Mouse (Mus musculus): ENCODE measurements around the gene Tmem82. TPM values are rescaled to one million over a fixed set of nuclear protein-coding genes. Genes with fewer than 3 reads are reported as not detected.

The Tmem82 gene
- total RNA-seq, 2 experiments from 2014 or later: 0.61 to 3.2 TPM

DNA sequence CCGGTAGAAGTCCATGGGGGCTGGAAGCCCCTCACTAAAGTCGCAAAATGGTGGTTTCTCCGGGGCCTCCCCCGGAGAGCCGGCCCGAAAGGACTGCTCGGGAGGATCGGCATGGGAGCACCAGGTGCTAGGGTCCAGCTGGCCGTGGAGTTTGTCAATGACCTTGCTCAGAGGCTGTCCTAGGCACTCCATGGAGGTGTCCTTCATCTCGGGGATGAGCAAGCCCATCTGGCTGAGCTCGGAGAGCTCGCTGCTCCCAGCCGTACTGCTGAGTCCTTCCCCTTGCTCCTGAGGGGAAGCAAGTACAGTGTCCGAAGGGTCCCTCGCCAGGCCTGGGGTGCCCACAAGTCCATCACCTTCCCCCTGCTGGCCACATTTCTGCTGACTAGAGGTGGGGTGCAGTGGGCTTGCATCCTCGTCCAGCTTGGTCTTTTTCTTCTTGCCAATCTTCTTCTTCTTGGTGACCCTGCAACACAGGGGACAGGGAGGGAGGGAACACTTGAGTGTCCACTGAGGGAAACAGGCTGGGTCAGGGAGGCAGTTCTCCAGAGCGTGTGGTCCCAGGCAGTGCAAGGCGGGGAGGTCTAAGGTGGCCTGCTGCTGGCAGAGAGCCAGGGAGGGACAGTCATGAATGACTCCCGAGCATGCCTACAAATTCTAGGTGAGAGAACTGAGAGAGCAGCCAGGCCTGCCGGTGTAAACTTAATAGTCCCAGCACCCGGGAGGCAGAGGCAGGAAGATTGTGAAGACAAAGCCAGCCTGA lies 13.9 kb upstream of the Tmem82 start:
- TF ChIP-seq CTCF (IDR thresholded peaks at IDR 0.05): no peak
- H3K4me3 ChIP-seq: no peak overlapping the region
- intact Hi-C loops (cut with DNase I): no loop called here
- H3K27ac ChIP-seq: no peak overlapping the region
- no peak for DNase-seq

DNA sequence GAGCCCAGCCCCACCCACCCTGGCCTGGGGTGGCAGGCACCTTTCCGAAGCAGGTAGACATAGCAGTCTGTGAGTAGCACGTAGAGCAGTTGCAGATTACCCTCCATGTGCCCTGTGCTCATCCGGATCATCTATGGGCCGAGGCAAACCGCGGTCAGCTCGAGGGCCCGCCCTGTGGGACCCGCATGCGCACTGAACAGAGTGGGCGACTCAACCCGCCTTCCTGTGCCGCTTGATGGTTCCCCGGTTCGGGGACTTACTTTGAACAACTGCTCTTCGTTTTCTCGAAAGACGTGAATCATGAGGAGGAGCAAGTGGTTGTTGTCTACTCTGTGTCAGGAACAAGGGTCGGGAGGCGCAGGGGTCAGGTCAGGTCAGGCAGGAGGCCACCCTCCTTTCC lies 12.8 kb upstream of the Tmem82 start:
- intact Hi-C loops (cut with DNase I): no loop called here
- DNase-seq: no peak
- Histone ChIP-seq H3K4me3 (no peak overlapping the region), H3K27ac (no peak overlapping the region)
- TF ChIP-seq CTCF (IDR thresholded peaks at IDR 0.05): no peak

DNA sequence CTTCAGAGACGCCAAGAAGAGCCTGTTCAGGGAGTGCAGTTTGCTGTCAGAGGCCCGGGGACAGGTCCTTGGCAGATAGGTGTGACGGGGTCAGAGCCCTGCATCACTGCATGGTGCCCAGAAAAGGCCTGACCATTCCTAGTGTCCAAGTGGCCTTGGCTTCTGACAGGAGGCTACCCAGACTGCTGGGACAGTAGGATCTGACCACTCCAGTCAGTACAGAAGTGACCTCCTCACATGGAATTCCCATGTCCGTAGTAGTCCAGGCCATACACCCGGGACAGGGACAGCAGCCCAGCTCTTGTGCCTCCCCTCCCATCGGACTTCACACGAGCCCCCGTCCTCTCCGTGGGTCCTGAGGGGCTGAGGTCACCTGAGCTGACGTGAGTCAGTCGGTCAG lies 11.6 kb upstream of the Tmem82 start:
- DNase-seq: no peak
- H3K4me3 ChIP-seq: no peak overlapping the region
- intact Hi-C loops (cut with DNase I): no loop called here
- no peak overlapping the region for H3K27ac ChIP-seq
- no peak for TF ChIP-seq CTCF (IDR thresholded peaks at IDR 0.05)

DNA sequence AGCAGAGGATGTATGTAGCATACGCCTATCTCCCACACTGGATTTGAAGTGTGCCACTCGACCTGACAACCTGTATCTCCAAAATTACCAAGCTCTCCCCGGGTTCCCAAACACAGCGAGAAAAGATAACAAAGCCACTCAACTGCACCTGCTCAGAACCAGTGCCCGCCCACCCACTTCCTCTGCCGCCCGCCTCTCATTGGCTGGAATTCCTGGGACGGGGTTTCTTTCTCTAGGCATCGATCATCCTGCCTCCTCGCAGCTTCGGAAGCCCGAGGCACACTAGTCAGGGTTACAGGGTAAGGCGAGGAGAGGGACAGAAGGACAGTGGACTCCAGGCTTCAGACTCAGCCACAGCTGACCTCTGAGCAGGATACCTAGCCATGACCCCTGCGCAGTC lies 10.2 kb upstream of the Tmem82 start:
- Histone ChIP-seq H3K4me3 (no peak overlapping the region), H3K27ac (no peak overlapping the region)
- no peak for TF ChIP-seq CTCF (IDR thresholded peaks at IDR 0.05)
- intact Hi-C loops (cut with DNase I): no loop called here
- DNase-seq: no peak

DNA sequence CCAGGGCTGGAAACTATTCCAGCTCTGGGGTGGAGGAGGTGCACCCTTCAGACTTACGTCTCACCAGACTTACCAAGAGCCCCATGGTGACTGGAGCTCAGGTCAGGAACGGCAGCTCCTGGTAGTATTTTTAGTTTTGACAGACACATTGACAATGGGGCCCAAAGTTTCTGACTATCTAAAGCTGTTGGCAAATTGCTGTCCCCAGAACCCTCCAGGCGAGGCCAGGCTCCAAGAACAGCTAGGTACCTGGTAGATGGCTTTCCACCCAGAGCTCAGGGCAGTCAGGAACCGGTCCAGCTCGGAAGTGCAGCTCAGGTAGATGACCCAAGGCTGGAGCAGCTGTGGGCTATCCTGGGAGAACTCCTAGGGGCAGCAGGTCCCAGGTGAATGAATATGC lies 9.1 kb upstream of the Tmem82 start:
- Histone ChIP-seq H3K27ac (no peak overlapping the region), H3K4me3 (no peak overlapping the region)
- intact Hi-C loops (cut with DNase I): no loop called here
- no peak for TF ChIP-seq CTCF (IDR thresholded peaks at IDR 0.05)
- no peak for DNase-seq

DNA sequence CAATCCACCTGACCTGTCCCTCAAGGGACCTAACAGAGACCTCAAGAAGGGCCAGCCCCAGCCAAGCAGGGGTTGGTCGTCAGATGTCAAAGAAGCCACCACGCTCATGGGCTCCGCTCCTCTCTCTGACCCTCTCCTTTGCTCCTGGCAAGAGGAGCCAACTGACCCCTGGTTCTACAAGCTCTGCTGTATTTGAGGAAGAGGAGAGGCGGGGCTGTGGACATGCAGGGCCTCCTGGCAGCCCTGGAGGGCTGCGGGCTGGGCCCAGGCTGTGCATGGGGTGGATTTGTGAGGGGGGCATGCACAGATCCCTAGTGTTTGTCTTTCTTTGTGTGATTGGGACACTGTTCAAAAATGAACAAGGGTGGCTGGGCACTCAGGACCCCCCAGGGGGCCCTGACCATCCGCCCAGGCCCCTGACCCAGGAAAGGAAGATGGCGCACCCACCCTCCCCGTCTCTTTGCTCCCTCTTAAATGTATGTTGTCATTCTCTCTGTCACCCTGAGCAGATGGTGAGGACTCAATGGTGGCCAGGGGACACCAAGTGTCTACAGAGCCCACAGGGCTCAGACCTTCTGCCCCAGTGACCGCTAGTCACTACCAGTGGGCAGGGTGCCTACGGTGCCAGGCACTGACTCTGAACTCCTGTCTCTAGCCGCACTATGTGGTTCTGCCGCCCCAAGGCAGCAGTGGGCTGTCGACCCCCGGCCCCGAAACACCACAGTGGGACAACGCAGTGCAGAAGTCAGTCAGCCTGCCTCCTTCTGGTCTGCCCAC lies 7.5 kb upstream of the Tmem82 start:
- Histone ChIP-seq H3K27ac (no peak overlapping the region), H3K4me3 (no peak overlapping the region)
- DNase-seq: no peak
- intact Hi-C loops (cut with DNase I): no loop called here
- no peak for TF ChIP-seq CTCF (IDR thresholded peaks at IDR 0.05)

DNA sequence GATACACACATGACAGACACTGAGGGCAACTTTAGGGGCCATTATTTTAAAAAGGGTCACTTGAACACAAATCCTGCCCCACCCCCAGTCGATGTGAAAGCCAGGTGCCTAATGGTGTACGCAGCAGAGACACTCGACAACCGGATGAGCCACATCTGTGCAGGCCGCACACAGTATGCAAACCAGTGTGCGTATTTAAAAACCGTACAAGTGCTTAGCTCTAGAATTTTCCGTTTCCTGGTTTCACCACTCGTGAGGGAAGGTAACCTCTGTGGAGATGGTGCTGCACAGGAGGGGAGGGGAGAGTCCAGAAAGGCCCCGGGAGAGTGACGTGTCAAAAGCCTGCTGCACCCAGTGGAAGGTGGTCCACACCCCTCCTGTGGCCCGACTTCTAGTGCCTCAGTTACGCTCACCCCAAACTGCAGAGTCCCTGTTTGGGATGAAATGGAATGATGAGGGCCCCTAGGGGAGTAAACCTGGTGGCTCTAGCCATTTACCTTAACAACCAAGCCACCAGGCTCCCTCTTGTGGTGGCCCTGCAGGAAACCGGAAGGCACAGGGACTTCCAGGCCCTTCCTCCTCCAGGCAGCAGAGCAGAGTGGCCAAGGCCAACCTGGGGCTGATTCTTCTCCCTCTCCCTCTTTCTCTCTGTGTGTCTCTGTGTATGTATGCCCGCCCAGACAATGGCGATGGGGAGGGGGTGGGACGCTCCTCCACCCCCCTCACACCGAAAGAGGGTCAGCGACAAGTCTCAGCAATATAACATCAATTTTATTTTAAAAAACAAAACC lies 6.7 kb upstream of the Tmem82 start:
- intact Hi-C loops (cut with DNase I): no loop called here
- peak overlapping the region; percentile 90 for H3K27ac ChIP-seq
- DNase-seq: no peak
- peak; percentile 60 for TF ChIP-seq CTCF (IDR thresholded peaks at IDR 0.05)
- H3K4me3 ChIP-seq: no peak overlapping the region

DNA sequence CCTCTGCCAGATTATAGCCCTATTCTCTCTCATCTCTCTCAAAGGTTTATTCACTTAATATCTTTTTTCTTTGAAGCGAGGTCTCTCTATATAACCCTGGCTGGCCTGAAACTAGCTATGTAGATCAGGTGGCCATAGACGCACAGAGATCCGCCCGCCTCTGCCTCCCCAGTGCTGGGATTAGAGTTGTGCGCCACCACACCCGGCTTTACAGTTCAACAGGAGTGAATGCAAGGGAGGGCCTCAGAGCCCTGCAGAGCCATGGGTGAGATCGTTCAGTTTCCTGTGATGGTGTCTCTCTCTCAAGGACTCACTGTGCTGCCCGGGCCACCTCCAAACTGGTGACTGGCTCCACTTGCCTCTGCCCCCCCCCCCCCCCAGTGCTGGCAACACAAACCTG lies 5.7 kb upstream of the Tmem82 start:
- intact Hi-C loops (cut with DNase I): no loop called here
- DNase-seq: no peak
- peak overlapping the region; percentile 90 for H3K27ac ChIP-seq
- TF ChIP-seq CTCF (IDR thresholded peaks at IDR 0.05): no peak
- no peak overlapping the region for H3K4me3 ChIP-seq

DNA sequence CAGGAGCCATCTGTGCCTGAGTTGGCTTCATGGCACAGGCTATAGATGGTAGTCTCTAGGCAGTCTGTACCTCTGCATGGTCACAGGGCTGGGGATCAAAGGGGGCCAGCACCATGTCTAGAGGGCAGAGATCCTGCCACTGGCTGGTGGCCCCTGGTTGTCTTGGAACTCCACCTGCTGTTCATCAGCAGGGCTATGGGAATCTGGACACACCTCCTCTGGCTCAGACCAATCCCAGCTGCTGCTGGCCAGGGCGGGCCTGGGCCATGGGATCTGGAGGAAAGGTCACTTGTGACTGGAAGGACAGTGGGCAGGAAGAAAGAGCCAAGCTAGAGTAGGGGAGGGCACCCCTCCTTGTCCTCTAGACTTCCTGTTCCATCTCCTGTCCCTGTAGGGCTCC lies 5.2 kb upstream of the Tmem82 start, which contains the start of gene Slc25a34:
Gene Slc25a34, minus strand, starts transcription at position 156 of the 400 bp plus-strand sequence.
- intact Hi-C loops (cut with DNase I): loop anchor here (2.0 kb wide), 1 partner anchor 13 kb away; no protein-coding TSS in a partner anchor

DNA sequence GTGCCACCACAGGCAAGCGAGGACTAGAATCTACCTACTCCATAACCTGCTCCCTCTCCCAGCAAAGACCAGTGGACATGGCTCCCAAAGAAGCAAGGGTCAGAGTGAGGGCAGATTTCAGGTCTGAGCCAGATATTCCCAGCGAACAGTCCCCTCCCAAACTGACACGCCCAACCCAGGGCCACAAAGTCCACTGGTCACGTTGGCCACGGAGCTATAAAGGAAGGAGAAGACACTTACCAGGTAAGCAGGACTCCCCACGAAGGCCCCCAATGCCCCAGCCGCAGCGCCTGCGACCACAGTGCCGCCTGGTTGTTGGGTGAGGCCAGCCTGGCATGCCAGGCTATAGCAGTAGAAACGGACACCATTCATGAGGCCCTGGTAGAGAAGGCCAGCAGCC lies 4.6 kb upstream of the Tmem82 start:
- Histone ChIP-seq H3K27ac (peak overlapping the region; percentile 90), H3K4me3 (peak overlapping the region; percentile 69)
- intact Hi-C loops (cut with DNase I): loop anchor here (2.0 kb wide), 1 partner anchor 14 kb away; no protein-coding TSS in a partner anchor
- no peak for DNase-seq
- no peak for TF ChIP-seq CTCF (IDR thresholded peaks at IDR 0.05)

More for the DNA sequence above, 5.2 kb upstream of the Tmem82 start, which contains the start of gene Slc25a34:
- Histone ChIP-seq H3K27ac (peak within 1 kb of the TSS; percentile 90), H3K4me3 (peak within 1 kb of the TSS; percentile 69)
- peak; percentile 88 for DNase-seq
- TF ChIP-seq CTCF (IDR thresholded peaks at IDR 0.05): 0 out of 2 replicates have a peak, but pooled peaks have one; percentile 6

DNA sequence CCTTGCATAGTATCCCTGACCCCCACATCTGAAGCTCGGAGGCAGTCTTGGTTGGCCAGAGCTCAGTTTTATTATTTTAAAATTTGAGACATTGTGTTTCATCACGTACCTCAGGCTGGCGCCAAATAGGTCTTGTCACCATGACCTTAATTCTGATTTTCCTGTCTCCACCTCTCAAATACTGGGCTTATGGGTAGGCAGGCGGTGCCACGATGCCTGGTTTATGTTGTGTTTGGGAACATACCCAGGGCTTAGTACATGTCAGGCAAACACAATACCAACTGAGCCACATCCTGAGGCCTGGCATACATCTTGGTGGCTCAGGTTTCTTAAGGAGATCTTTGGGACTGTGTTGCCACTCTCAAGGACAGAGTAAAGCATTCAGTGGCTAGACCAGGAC lies 4.1 kb upstream of the Tmem82 start:
- no peak for TF ChIP-seq CTCF (IDR thresholded peaks at IDR 0.05)
- no peak for DNase-seq
- H3K27ac ChIP-seq: peak overlapping the region; percentile 90
- intact Hi-C loops (cut with DNase I): loop anchor here (2.0 kb wide), 1 partner anchor 14 kb away; no protein-coding TSS in a partner anchor
- peak overlapping the region; percentile 69 for H3K4me3 ChIP-seq

DNA sequence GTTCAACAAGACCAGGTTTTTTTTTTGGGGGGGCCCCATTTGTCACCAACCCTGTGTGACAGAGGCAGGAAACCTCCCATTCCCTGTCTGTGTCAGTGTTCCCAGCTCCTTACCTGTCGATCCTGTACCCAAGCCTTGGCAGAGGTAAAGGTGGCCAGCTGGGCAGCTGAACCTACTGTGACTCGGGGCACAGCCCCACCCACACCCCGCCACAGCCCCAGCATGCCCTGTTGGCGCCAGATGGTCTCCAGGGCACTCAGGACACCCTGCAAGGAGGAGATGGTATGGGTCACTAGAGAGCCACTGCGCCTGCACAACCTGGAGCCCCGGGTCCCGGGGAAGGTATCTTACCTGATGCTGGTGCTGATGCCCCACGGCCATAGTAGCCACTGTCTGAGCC lies 3.7 kb upstream of the Tmem82 start:
- H3K4me3 ChIP-seq: peak overlapping the region; percentile 69
- no peak for TF ChIP-seq CTCF (IDR thresholded peaks at IDR 0.05)
- DNase-seq: no peak
- H3K27ac ChIP-seq: peak overlapping the region; percentile 90
- intact Hi-C loops (cut with DNase I): loop anchor here (2.0 kb wide), 1 partner anchor 15 kb away; no protein-coding TSS in a partner anchor
